Mouse (Mus musculus): ENCODE data around the gene Tiam2.

DNA sequence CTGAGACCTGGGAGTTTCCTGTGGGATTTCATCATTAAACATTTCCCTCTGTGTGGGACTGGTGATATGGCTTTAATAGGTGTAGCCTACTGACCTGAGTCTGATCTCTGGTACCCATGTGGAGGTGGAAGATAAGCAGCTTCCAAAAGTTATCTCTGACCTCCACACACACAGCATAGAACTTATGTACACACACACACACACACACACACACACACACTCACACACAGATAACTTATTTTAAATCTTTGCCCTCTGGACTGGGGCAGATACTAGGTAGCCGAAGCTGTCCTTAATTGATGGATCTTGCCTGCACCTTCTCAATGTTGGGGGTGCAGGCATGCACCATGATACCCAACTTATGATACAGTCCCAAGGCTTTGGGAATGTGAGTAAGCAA, 108.9 kb downstream of the Tiam2 start:
- TF ChIP-seq CTCF (IDR thresholded peaks at IDR 0.05; ENCODE audit: low read depth) (no peak), EP300 (optimal IDR thresholded peaks at IDR 0.05) (no peak)

Measured in stomach, postnatal 0 days (tissue).